Mouse (Mus musculus): Measurements from ENCODE around the gene Hist1h2ai. TPM values are rescaled to one million over a fixed set of nuclear protein-coding genes. Genes with fewer than 3 reads are reported as not detected.

Gene Hist1h2ai
- polyA plus RNA-seq (2015; fragmentation: Nextera tagmentation; extraction: Ambion mirVana) = 3.3 and 6.2 TPM in 2 replicates

DNA sequence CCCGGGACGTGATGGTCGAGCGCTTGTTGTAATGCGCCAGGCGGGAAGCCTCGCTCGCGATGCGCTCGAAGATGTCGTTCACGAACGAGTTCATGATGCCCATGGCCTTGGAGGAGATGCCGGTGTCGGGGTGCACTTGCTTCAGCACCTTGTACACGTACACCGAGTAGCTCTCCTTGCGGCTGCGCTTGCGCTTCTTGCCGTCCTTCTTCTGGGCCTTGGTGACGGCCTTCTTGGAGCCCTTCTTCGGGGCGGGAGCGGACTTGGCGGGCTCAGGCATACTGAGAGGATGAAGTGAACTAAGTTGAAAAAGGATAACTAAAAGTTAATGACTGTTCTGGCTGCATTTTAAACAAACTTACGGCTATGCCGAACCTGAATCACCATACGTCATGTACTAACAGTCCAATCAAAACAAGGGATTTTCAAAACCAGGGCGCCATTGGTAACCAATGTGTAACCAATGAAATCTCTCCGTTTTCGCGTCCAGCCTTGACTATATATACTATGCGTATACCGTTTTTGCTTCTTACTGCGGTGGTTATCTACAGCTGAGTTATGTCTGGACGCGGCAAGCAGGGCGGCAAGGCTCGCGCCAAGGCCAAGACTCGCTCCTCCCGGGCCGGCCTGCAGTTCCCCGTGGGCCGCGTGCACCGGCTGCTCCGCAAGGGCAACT lies at the start of gene Hist1h2ai, which contains the start of gene Hist1h2bl:
TSS of gene Hist1h2ai (plus strand) at position 559 of the 676 bp plus-strand sequence.
TSS of gene Hist1h2bl (minus strand) at position 280 of the 676 bp plus-strand sequence.

DNA sequence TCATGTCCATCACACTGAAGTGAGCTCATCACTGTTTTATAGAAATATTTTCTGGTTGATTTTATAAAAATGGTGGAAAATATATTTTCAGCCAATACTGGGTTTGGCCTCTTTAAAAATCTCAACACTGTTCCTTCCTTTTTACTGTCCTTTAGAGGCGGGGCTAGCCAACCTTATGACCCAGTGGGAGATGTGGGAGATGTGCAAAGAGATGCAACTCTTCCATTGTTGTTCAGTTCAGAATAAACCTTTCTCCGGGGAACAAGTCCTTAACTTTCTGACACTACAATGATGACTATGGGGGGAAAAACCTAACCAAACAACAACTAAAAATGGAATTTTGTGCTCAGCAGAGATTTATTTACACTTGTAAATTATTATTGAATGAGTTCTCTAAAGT lies 38.9 kb upstream of the Hist1h2ai start, which contains the start of gene Olfr1360:
TSS of gene Olfr1360 (minus strand) at position 101 of the 400 bp plus-strand sequence.

DNA sequence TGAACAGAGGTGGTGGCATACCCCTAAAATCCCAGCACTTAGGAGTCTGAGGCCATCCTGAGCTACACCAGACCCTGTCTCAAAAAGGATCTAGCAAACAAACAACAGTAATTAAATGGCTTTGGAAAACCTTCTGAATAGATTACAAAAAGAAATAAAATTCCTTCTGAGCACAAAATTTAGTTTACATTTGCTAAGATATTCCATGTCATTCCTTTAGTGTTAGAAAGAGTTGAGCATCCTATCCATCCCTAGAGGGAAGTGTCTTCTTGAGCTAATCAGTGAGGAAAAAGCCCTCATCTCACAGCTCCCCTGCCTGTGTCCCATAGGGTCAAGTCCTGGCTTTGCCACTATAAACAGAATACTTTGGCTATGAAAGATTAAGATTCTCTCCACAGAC lies 18.4 kb upstream of the Hist1h2ai start, which contains the start of gene Olfr1359:
TSS of gene Olfr1359 (plus strand) at position 301 of the 400 bp plus-strand sequence.

DNA sequence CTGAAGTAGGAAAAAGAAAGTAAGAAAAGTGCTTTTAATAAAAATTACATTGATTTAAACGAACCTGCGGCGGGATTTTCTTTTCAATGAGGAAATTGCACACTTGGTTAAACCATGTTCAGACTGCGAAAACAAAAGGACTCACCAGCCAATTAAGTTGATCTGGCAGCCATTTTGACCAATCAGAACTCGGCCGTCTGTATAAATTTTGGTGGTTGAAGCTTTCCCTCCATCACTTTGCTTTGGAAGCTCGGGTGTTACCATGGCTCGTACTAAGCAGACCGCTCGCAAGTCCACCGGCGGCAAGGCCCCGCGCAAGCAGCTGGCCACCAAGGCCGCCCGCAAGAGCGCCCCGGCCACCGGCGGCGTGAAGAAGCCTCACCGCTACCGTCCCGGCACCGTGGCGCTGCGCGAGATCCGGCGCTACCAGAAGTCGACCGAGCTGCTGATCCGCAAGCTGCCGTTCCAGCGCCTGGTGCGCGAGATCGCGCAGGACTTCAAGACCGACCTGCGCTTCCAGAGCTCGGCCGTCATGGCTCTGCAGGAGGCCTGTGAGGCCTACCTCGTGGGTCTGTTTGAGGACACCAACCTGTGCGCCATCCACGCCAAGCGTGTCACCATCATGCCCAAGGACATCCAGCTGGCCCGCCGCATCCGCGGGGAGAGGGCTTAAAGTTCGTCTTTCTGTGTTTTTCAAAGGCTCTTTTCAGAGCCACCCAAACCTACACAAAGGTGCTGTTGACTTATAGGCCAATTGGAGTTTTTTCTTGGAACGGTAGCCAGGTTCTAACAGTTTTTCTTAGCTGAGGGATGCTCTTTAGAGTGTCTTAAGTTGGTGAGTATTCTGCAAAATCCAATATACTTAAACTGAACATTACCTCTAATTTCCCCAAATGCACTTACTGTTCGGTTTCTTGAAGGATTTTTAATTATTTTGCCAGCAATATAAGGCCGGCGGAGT lies 1.5 kb downstream of the Hist1h2ai start, which contains the start of gene Hist1h3h:
TSS of gene Hist1h3h (plus strand) at position 263 of the 961 bp plus-strand sequence.

DNA sequence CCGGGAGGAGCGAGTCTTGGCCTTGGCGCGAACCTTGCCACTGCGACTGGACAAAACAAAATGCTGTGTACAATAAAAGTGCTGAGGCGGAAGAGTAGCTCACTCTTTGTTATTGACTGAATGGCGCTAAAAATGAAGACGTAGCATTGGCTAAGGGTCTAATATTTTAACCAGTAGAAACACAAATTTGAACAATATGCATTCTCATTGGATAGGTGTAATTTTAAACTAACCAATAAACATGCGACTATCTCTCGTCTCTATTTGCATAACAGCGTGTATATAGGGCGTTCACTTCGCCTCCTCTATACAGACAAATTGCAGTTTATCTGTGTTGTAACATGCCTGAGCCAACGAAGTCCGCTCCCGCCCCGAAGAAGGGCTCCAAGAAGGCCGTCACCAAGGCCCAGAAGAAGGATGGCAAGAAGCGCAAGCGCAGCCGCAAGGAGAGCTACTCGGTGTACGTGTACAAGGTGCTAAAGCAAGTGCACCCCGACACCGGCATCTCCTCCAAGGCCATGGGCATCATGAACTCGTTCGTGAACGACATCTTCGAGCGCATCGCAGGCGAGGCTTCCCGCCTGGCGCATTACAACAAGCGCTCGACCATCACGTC lies 5.6 kb downstream of the Hist1h2ai start, which contains the start of gene Hist1h2bm:
TSS of gene Hist1h2bm (plus strand) at position 288 of the 616 bp plus-strand sequence.

DNA sequence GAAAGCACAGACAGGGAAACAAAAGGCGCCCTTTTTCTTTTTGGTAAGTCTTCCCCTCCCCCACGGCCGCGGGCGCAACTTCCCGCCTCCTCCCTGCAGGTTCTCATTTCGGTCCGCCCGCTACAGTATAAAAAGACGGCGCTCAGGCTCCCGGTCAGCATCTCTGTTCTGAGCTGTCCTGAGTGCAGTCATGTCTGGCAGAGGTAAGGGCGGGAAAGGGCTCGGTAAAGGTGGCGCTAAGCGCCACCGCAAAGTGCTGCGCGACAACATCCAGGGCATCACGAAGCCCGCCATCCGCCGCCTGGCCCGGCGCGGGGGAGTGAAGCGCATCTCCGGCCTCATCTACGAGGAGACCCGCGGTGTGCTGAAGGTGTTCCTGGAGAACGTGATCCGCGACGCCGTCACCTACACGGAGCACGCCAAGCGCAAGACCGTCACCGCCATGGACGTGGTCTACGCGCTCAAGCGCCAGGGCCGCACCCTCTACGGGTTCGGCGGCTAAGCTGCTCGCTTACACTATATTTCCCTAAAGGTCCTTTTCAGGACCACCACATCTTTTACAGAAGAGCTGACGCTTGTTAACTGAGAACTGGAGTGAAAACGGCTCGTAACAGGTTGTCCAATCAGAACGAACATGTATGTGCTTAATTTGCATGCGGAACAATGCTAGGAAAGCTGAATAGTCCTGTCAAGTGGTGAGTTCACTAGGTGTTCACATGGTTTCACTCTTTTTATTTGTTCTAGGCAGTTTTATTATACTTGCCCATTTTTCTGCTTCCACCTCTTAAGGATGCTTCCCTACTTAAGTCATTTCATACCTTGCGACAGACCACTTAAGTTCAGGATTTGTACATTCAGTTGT lies 18.9 kb downstream of the Hist1h2ai start, which contains the start of gene Hist1h4j:
TSS of gene Hist1h4j (plus strand) at position 159 of the 862 bp plus-strand sequence.

DNA sequence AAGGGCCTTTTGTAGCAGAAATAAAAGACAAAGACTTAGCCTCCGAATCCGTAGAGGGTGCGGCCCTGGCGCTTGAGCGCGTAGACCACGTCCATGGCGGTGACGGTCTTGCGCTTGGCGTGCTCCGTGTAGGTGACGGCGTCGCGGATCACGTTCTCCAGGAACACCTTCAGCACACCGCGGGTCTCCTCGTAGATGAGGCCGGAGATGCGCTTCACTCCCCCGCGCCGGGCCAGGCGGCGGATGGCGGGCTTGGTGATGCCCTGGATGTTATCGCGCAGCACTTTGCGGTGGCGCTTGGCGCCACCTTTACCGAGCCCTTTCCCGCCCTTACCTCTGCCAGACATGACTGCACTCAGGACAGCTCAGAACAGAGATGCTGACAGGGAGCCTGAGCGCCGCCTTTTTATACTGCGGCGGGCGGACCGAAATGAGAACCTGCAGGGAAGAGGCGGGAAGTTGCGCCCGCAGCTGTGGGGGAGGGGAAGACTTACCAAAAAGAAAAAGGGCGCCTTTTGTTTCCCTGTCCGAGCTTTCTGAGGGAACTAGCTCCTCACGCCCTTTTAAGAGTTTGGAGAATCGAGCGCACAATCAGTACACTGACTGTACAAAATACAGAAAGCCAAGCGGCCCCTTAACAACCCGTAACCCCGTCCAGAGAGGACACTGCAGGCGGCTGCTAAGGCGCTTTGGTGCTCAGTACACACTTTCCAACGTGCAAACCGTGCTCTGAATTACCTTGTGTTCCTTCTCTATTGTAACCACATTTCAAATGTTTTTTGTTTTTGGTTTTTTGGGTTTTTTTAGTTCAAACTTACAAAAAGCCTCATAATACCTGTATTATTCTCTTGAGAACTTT lies 34.2 kb downstream of the Hist1h2ai start, which contains the start of gene Hist1h4k:
TSS of gene Hist1h4k (minus strand) at position 347 of the 859 bp plus-strand sequence.

DNA sequence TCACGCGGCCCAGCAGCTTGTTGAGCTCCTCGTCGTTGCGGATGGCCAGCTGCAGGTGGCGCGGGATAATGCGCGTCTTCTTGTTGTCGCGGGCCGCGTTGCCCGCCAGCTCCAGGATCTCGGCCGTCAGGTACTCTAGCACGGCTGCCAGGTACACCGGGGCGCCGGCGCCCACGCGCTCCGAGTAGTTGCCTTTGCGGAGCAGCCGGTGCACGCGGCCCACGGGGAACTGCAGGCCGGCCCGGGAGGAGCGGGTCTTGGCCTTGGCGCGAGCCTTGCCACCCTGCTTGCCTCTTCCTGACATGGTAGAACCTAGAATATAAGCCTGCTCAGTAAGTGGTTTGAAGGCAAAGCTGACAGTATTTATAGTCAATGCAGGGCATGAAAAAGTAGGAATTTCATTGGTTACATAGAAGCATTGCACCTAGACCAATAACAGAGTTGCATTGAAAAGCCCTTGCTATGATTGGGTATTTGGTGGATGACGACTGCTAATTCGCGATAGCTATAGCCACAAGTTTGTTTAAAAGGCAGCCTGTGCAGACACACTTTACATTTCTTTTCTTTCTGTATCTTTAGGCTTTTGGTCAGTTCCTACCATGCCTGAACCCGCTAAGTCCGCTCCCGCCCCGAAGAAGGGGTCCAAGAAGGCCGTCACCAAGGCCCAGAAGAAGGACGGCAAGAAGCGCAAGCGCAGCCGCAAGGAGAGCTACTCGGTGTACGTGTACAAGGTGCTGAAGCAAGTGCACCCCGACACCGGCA lies 37.5 kb downstream of the Hist1h2ai start, which contains the start of the genes Hist1h2ak and Hist1h2bn:
TSS of gene Hist1h2ak (minus strand) at position 304 of the 762 bp plus-strand sequence.
TSS of gene Hist1h2bn (plus strand) at position 600 of the 762 bp plus-strand sequence.

Small RNAs within 50 kb of the gene (microRNA-seq; reads per million reads assigned to microRNA genes)
- gene Gm44357 (not detected), gene Gm44367 (not detected), gene Gm44454 (not detected)

Other genes with a start within 250 kb of the Hist1h2ai start
- gene Nkapl, start 247.9 kb upstream of the Hist1h2ai start, polyA plus RNA-seq (2015; fragmentation: Nextera tagmentation; extraction: Ambion mirVana) = 2.1 TPM in 2 replicates
- gene Zkscan4, start 237.5 kb upstream of the Hist1h2ai start, polyA plus RNA-seq (2015; fragmentation: Nextera tagmentation; extraction: Ambion mirVana) = 1.2 and 2.0 TPM in 2 replicates
- not detected in 2 replicates for gene Gm10065, start 237.0 kb upstream of the Hist1h2ai start, polyA plus RNA-seq (2015; fragmentation: Nextera tagmentation; extraction: Ambion mirVana)
- 0.33 and 0.37 TPM in 2 replicates for gene AK157302, start 221.2 kb upstream of the Hist1h2ai start, polyA plus RNA-seq (2015; fragmentation: Nextera tagmentation; extraction: Ambion mirVana)
- 9.9 and 11.1 TPM in 2 replicates for gene Gm11273, start 215.0 kb upstream of the Hist1h2ai start, polyA plus RNA-seq (2015; fragmentation: Nextera tagmentation; extraction: Ambion mirVana)
- gene Zkscan8, start 185.3 kb upstream of the Hist1h2ai start, polyA plus RNA-seq (2015; fragmentation: Nextera tagmentation; extraction: Ambion mirVana) = 2.0 and 2.8 TPM in 2 replicates
- gene Olfr1366, start 173.6 kb upstream of the Hist1h2ai start, polyA plus RNA-seq (2015; fragmentation: Nextera tagmentation; extraction: Ambion mirVana) = 0.13 TPM in 1 of 2 replicates, not detected in the other
- not detected in 2 replicates for gene Olfr1535, start 156.5 kb upstream of the Hist1h2ai start, polyA plus RNA-seq (2015; fragmentation: Nextera tagmentation; extraction: Ambion mirVana)
- gene Olfr1364, start 134.7 kb upstream of the Hist1h2ai start, polyA plus RNA-seq (2015; fragmentation: Nextera tagmentation; extraction: Ambion mirVana) = not detected in 2 replicates
- not detected in 2 replicates for gene Olfr1362, start 102.4 kb upstream of the Hist1h2ai start, polyA plus RNA-seq (2015; fragmentation: Nextera tagmentation; extraction: Ambion mirVana)
- gene Olfr11, start 73.9 kb upstream of the Hist1h2ai start, polyA plus RNA-seq (2015; fragmentation: Nextera tagmentation; extraction: Ambion mirVana) = not detected in 2 replicates
- gene Olfr1361, start 53.0 kb upstream of the Hist1h2ai start, polyA plus RNA-seq (2015; fragmentation: Nextera tagmentation; extraction: Ambion mirVana) = not detected in 2 replicates
- not detected in 2 replicates for gene Olfr1360, start 39.0 kb upstream of the Hist1h2ai start, polyA plus RNA-seq (2015; fragmentation: Nextera tagmentation; extraction: Ambion mirVana)
- gene Olfr1359, start 18.3 kb upstream of the Hist1h2ai start, polyA plus RNA-seq (2015; fragmentation: Nextera tagmentation; extraction: Ambion mirVana) = not detected in 2 replicates
- 1.2 TPM in 1 of 2 replicates, not detected in the other for gene Hist1h2bl, start 279 bp upstream of the Hist1h2ai start, polyA plus RNA-seq (2015; fragmentation: Nextera tagmentation; extraction: Ambion mirVana)
- 1.3 and 3.8 TPM in 2 replicates for gene Hist1h3h, start 1.2 kb downstream of the Hist1h2ai start, polyA plus RNA-seq (2015; fragmentation: Nextera tagmentation; extraction: Ambion mirVana)
- gene Hist1h2bm, start 5.6 kb downstream of the Hist1h2ai start, polyA plus RNA-seq (2015; fragmentation: Nextera tagmentation; extraction: Ambion mirVana) = 0.61 and 1.5 TPM in 2 replicates
- 0.85 and 1.5 TPM in 2 replicates for gene Hist1h4j, start 18.6 kb downstream of the Hist1h2ai start, polyA plus RNA-seq (2015; fragmentation: Nextera tagmentation; extraction: Ambion mirVana)
- gene Hist1h4k, start 34.1 kb downstream of the Hist1h2ai start, polyA plus RNA-seq (2015; fragmentation: Nextera tagmentation; extraction: Ambion mirVana) = 1.3 and 2.3 TPM in 2 replicates
- 7.2 and 7.5 TPM in 2 replicates for gene Hist1h2ak, start 37.4 kb downstream of the Hist1h2ai start, polyA plus RNA-seq (2015; fragmentation: Nextera tagmentation; extraction: Ambion mirVana)
- 1.3 TPM in 1 of 2 replicates, not detected in the other for gene Hist1h2bn, start 37.7 kb downstream of the Hist1h2ai start, polyA plus RNA-seq (2015; fragmentation: Nextera tagmentation; extraction: Ambion mirVana)
- 4.7 and 7.0 TPM in 2 replicates for gene Hist1h1b, start 64.2 kb downstream of the Hist1h2ai start, polyA plus RNA-seq (2015; fragmentation: Nextera tagmentation; extraction: Ambion mirVana)
- gene Hist1h3i, start 66.9 kb downstream of the Hist1h2ai start, polyA plus RNA-seq (2015; fragmentation: Nextera tagmentation; extraction: Ambion mirVana) = 17.8 and 25.6 TPM in 2 replicates
- 1.5 and 4.1 TPM in 2 replicates for gene Hist1h2an, start 70.8 kb downstream of the Hist1h2ai start, polyA plus RNA-seq (2015; fragmentation: Nextera tagmentation; extraction: Ambion mirVana)
- 0.54 TPM in 1 of 2 replicates, not detected in the other for gene Hist1h2bp, start 71.0 kb downstream of the Hist1h2ai start, polyA plus RNA-seq (2015; fragmentation: Nextera tagmentation; extraction: Ambion mirVana)
- gene Hist1h2bq, start 93.8 kb downstream of the Hist1h2ai start, polyA plus RNA-seq (2015; fragmentation: Nextera tagmentation; extraction: Ambion mirVana) = 3.9 and 5.8 TPM in 2 replicates
- 3.7 TPM in 1 of 2 replicates, not detected in the other for gene Hist1h2ao, start 94.0 kb downstream of the Hist1h2ai start, polyA plus RNA-seq (2015; fragmentation: Nextera tagmentation; extraction: Ambion mirVana)
- gene Hist1h4m, start 95.3 kb downstream of the Hist1h2ai start, polyA plus RNA-seq (2015; fragmentation: Nextera tagmentation; extraction: Ambion mirVana) = not detected in 2 replicates
- 8.8 and 12.8 TPM in 2 replicates for gene Hist1h4n, start 115.8 kb downstream of the Hist1h2ai start, polyA plus RNA-seq (2015; fragmentation: Nextera tagmentation; extraction: Ambion mirVana)
- 721 and 1,071 TPM in 2 replicates for gene Hist1h2ap, start 117.1 kb downstream of the Hist1h2ai start, polyA plus RNA-seq (2015; fragmentation: Nextera tagmentation; extraction: Ambion mirVana)
- 3.3 and 6.2 TPM in 2 replicates for gene Hist1h2br, start 117.3 kb downstream of the Hist1h2ai start, polyA plus RNA-seq (2015; fragmentation: Nextera tagmentation; extraction: Ambion mirVana)
- 1.1 and 1.2 TPM in 2 replicates for gene Zfp184, start 228.7 kb downstream of the Hist1h2ai start, polyA plus RNA-seq (2015; fragmentation: Nextera tagmentation; extraction: Ambion mirVana)